Mouse (Mus musculus) bone marrow macrophage, adult 2 months (primary cell): ENCODE data around the gene Kcnma1.

Experiments used
- CTCF ChIP-seq: IDR thresholded peaks from 2 replicates; pipeline ENCODE4 v1.5.1; 2012; ENCODE audit warnings: low read depth, mild to moderate bottlenecking, low read length, moderate library complexity
- POLR2A ChIP-seq: IDR thresholded peaks from 2 replicates; pipeline ENCODE4 v1.6.1; 2012; ENCODE audit warnings: mild to moderate bottlenecking, low read depth, low read length, borderline replicate concordance

GRCm38 (mm10) chr14:23705647-23706046 is 308.6 kb downstream of the Kcnma1 start:
- no peak for TF ChIP-seq CTCF
- TF ChIP-seq POLR2A, result no peak
